Mouse (Mus musculus) embryonic fibroblast, embryonic 13.5 days (primary cell): ENCODE measurements around the gene Ano6.

Experiments
- CTCF ChIP-seq: IDR thresholded peaks from 2 replicates; pipeline ENCODE4 v1.5.1; 2011; ENCODE audit warnings: mild to moderate bottlenecking, control low read depth, low read length, moderate library complexity, borderline replicate concordance; ENCODE audit not compliant: insufficient read depth
- POLR2A ChIP-seq: IDR thresholded peaks from 2 replicates; pipeline ENCODE4 v1.6.1; 2011; ENCODE audit warnings: low read depth, mild to moderate bottlenecking, control low read depth, low read length, moderate library complexity

- TF ChIP-seq POLR2A (no peak), CTCF (no peak)
These were observed 144.5 kb downstream of the Ano6 start for GRCm38 (mm10) chr15:95935141-95935540.
